ENCODE assay signal across 8 mouse cellular contexts in genomic region chr19:41482909-41483444, GRCm38 (mm10). TPM values are rescaled to one million over a fixed set of nuclear protein-coding genes. Genes with fewer than 3 reads are reported as not detected.
A peak's percentile ranks its signal among the peaks of the same experiment; 100 is the strongest.
DNase-seq lines count a peak whose midpoint lies in the region; ATAC-seq and TF ChIP-seq lines count a peak whose summit lies in the region.

No protein-coding gene starts in this region.

- TF ChIP-seq POLR2A in ES-Bruce4 (IDR thresholded peaks at IDR 0.05; ENCODE audit: insufficient read depth, low read length), result no peak

- H3K9me3 ChIP-seq in ES-Bruce4 (replicated peaks; ENCODE audit: control insufficient read depth, insufficient read depth, low read length, poor library complexity, severe bottlenecking), result no peaks in the 10 kb centered on the region
- no peaks in the 10 kb centered on the region for H3K9me3 ChIP-seq in forebrain, embryonic 12.5 days
- no peaks in the 10 kb centered on the region for H3K9me3 ChIP-seq in liver, postnatal 0 days (ENCODE audit: low read length)
- H3K9me3 ChIP-seq in neural tube, embryonic 13.5 days, result no peaks in the 10 kb centered on the region

- peak; percentile 54 for DNase-seq in c-Kit-positive CD71-positive TER-119-positive erythroid progenitor cells, embryonic 14.5 days (ENCODE audit: low spot score)
- peak; percentile 81 to 85 for DNase-seq in heart, postnatal 14 days
- peak; percentile 68 for DNase-seq in layer of hippocampus, adult 11-12 months (ENCODE audit: low spot score)
- peak; percentile 89 for DNase-seq in liver, postnatal 0 days
- DNase-seq in thymus, adult 18-20 months, result peak; percentile 73 to 74

- peak overlapping the region; percentile 92 for H3K9ac ChIP-seq in ES-Bruce4 (ENCODE audit: low read depth, poor library complexity, severe bottlenecking)
- peak overlapping the region; percentile 95 for H3K9ac ChIP-seq in forebrain, embryonic 12.5 days
- H3K9ac ChIP-seq in liver, postnatal 0 days (replicated peaks), result peak overlapping the region; percentile 91
- H3K9ac ChIP-seq in neural tube, embryonic 13.5 days, result peak overlapping the region; percentile 96

- peak; percentile 79 for ATAC-seq in forebrain, embryonic 12.5 days (ENCODE audit: low FRiP score)
- ATAC-seq in liver, postnatal 0 days, result peak; percentile 82
- peak; percentile 85 for ATAC-seq in neural tube, embryonic 13.5 days (ENCODE audit: low read depth)

- TF ChIP-seq EP300 in ES-Bruce4 (IDR thresholded peaks at IDR 0.05; ENCODE audit: insufficient read depth, low read depth, low read length), result no peak
- TF ChIP-seq EP300 in liver, postnatal 0 days (IDR thresholded peaks at IDR 0.05; ENCODE audit: low read depth), result no peak

- H3K27me3 ChIP-seq in ES-Bruce4 (ENCODE audit: control insufficient read depth, insufficient read depth, low read length, poor library complexity, severe bottlenecking), result no peaks in the 10 kb centered on the region
- no peaks in the 10 kb centered on the region; the same call in 1 of the 2 replicates for H3K27me3 ChIP-seq in forebrain, embryonic 12.5 days
- H3K27me3 ChIP-seq in liver, postnatal 0 days (ENCODE audit: insufficient read depth, low read length), result no peaks in the 10 kb centered on the region
- H3K27me3 ChIP-seq in neural tube, embryonic 13.5 days, result no peaks in the 10 kb centered on the region; the same call in 1 of the 2 replicates

- H3K4me3 ChIP-seq in ES-Bruce4 (ENCODE audit: low read depth, low read length), result peak overlapping the region; percentile 75
- peak overlapping the region; percentile 94 for H3K4me3 ChIP-seq in forebrain, embryonic 12.5 days (replicated peaks)
- peak overlapping the region; percentile 78 for H3K4me3 ChIP-seq in liver, postnatal 0 days (ENCODE audit: low read depth, low read length)
- peak overlapping the region; percentile 93 for H3K4me3 ChIP-seq in neural tube, embryonic 13.5 days

- H3K4me2 ChIP-seq in forebrain, embryonic 12.5 days, result peak overlapping the region; percentile 68
- H3K4me2 ChIP-seq in liver, postnatal 0 days (ENCODE audit: low read depth, low read length), result peak overlapping the region; percentile 94
- peak overlapping the region; percentile 72 for H3K4me2 ChIP-seq in neural tube, embryonic 13.5 days

- under 1% methylated on average over 75 of the region's 91 CpGs for WGBS in forebrain, embryonic 12.5 days
- under 1% methylated on average over 58 of the region's 91 CpGs for WGBS in liver, postnatal 0 days (ENCODE audit: insufficient replicate concordance)
- WGBS in neural tube, embryonic 13.5 days, result under 1% methylated on average over 67 of the region's 91 CpGs

- H3K4me1 ChIP-seq in ES-Bruce4 (ENCODE audit: control insufficient read depth, insufficient read depth, low read length), result no peaks in the 10 kb centered on the region
- H3K4me1 ChIP-seq in forebrain, embryonic 12.5 days, result peaks cover 29% of the 10 kb centered on the region
- H3K4me1 ChIP-seq in liver, postnatal 0 days (ENCODE audit: insufficient read depth), result peaks cover 17% of the 10 kb centered on the region
- H3K4me1 ChIP-seq in neural tube, embryonic 13.5 days (replicated peaks), result peaks cover 43% of the 10 kb centered on the region

- intact Hi-C loops in heart, postnatal 14 days (cut with DNase I), result loop anchor here (5.0 kb wide), 1 partner anchor 166 kb away; no protein-coding TSS in a partner anchor

- TF ChIP-seq CTCF in ES-Bruce4 (IDR thresholded peaks at IDR 0.05; ENCODE audit: low read depth, low read length), result no peak
- TF ChIP-seq CTCF in liver, postnatal 0 days (IDR thresholded peaks at IDR 0.05; ENCODE audit: low read depth), result 0 out of 2 replicates have a peak, but pooled peaks have one; percentile 1

- no peak overlapping the region for H3K27ac ChIP-seq in ES-Bruce4 (ENCODE audit: insufficient read depth, low read length)
- H3K27ac ChIP-seq in forebrain, embryonic 12.5 days, result peak overlapping the region; percentile 100
- H3K27ac ChIP-seq in liver, postnatal 0 days (ENCODE audit: low read depth), result peak overlapping the region; percentile 99
- H3K27ac ChIP-seq in neural tube, embryonic 13.5 days (replicated peaks), result peak overlapping the region; percentile 99

- H3K36me3 ChIP-seq in ES-Bruce4 (ENCODE audit: control insufficient read depth, insufficient read depth, low read length, poor library complexity, severe bottlenecking), result no peaks in the 10 kb centered on the region
- H3K36me3 ChIP-seq in forebrain, embryonic 12.5 days (replicated peaks), result no peaks in the 10 kb centered on the region
- peaks cover 6% of the 10 kb centered on the region; the same call in 1 of the 2 replicates for H3K36me3 ChIP-seq in liver, postnatal 0 days (replicated peaks; ENCODE audit: insufficient read depth, low read length)
- no peaks in the 10 kb centered on the region for H3K36me3 ChIP-seq in neural tube, embryonic 13.5 days

RNA-seq across cellular contexts. Expression of gene Lcor, which starts 0.5 kb away (rescaled TPM):
- polyA plus RNA-seq in ES-Bruce4 (2011; ENCODE audit: insufficient read depth, insufficient read length, low read depth, missing spikeins), result 13.4 and 15.6 TPM in 2 replicates
- 38.0 and 38.9 TPM in 2 replicates for polyA plus RNA-seq in forebrain, embryonic 12.5 days (2016; fragmentation: Nextera tagmentation; extraction: Ambion mirVana)
- total RNA-seq in heart, postnatal 14 days (2021), result 10 to 100 TPM; 11.7 to 13.0 TPM
- polyA plus RNA-seq in liver, postnatal 0 days (2015; fragmentation: Nextera tagmentation; extraction: Ambion mirVana), result 7.9 and 9.0 TPM in 2 replicates
- 26.4 and 26.6 TPM in 2 replicates for polyA plus RNA-seq in neural tube, embryonic 13.5 days (2015; fragmentation: Nextera tagmentation; extraction: Ambion mirVana)
